Mouse (Mus musculus) forelimb bud, embryonic 11.5 days (tissue): Measurements from ENCODE around the gene Myo1e.
A peak's percentile ranks its signal among the peaks of the same experiment; 100 is the strongest.
"Not testable (repeated sequence)": the region's sequence is repeated elsewhere in the genome, so short reads cannot be mapped to it uniquely, and the experiment has no call there.

ENCODE experiments used
- DNase-seq: peaks from one replicate; pipeline ENCODE4 v3.0.0-alpha.2; 2012; ENCODE audit warnings: low read depth, low spot score

Myo1e gene

DNA sequence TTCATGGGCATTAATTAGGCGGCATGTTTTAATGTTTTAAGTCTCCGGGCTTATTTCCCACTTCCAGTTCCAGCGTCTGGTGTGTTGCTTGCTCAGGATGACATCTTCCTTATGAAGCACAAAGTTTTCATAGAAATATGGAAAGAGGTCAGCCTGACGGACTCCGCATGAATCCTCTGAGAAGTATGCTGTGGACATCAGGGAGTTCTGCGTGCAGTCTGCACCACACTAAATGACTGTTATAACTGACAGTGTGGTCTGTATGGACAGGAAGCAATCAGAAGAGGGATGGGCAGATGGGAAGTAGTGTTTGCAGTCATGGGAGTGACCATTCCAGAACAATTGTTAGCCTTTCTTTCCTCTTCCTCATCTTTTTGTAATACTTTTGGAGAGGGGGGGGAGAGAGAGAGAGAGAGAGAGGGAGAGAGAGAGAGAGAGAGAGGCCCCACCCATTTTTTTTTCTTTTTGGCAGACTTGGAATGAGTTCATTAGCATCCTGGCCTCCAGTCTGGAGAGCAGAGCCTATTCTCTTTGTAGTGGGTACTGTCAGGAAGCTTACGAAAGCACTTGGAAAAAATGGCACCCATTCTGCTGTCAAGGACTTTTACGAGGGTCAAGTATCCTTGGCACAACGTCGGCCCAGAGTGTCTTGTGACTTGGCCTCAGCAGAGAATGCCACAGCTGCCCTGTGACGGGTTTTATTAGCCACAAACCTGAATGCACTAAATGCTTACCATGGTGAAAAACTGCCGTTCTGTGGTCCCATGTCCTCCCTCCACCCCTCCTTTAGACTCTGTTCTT lies 42.9 kb downstream of the Myo1e start:
- DNase-seq, result no peak

DNA sequence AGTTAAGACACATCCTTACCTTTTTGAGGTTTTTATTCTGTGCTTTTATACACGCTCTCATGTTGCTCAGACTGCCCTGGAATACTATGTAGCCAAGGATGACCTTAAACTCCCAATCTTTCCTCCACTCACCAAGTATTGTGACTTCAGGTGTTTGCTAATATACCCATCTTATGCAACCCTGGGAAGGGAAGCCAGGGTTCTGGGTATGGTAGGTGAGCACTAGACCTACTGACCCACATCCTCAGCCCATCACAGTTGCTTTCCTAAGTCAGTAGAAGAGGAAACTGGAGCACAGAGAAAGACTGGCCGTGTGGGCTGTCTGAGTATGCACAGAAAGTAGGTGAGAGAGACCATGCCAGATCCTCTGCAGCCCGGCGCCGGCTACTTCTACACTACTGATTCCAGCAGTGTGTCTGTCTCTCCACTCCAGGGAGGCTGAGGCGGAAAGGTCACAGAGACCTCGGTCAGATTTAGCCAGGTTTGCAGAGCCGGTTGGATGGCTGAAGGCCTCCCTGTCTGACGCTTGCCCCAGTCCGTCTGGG lies 44.4 kb downstream of the Myo1e start:
- no peak for DNase-seq

DNA sequence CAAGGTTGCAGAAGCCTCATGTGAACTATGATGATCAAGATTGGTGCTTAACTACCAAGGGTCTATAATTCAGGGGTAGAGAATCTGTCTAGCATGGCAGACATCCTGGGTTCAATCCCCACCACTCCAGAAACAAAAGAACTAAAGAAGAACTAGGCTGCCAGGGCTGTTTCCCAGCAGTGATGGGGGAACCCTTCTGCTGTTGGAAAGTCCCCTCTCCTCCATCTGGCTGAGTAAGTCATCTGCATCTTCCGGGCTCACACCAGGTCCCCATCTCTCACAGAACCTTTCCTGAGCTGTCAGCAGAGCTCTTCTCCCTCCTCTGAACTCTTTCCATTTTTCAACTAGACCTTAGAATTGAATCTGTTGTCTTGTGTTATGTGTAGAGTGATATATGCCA lies 45.9 kb downstream of the Myo1e start:
- DNase-seq, result no peak

DNA sequence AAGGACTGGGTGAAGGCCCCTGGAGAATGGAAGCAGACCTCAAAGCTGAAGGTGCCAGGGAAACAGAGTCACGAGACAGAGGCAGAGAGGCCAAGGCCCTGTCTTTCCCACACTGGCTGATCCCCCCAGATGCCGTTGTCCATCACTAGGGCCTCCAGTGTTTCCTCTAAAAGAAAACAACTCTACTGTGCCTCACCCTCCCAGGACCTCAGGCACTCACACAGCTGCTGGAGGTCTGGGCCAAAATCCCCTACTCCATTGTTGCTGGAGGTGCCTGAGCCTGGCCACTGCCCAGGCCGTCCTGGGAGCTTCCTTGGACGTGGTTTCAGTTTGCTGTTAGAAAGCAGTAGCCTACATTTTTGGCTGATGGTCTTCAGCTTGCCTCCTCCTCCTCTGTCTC lies 47.9 kb downstream of the Myo1e start:
- no peak for DNase-seq

DNA sequence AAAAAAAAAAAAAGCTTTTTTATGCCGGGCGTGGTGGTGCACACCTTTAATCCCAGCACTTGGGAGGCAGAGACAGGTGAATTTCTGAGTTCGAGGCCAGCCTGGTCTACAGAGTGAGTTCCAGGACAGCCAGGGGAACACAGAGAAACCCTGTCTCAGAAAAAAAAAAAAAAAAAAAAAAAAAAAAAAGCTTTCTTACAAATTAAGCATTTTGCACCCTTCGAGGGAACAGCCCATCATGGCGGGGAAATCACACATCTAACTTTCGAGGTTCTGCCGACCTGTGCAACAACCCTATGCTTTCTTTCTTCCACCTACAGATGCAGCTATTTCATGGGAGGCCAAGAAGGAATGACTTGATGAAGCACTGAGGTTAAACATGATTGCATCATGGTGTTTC lies 48.9 kb downstream of the Myo1e start:
- DNase-seq, result not testable (repeated sequence)

DNA sequence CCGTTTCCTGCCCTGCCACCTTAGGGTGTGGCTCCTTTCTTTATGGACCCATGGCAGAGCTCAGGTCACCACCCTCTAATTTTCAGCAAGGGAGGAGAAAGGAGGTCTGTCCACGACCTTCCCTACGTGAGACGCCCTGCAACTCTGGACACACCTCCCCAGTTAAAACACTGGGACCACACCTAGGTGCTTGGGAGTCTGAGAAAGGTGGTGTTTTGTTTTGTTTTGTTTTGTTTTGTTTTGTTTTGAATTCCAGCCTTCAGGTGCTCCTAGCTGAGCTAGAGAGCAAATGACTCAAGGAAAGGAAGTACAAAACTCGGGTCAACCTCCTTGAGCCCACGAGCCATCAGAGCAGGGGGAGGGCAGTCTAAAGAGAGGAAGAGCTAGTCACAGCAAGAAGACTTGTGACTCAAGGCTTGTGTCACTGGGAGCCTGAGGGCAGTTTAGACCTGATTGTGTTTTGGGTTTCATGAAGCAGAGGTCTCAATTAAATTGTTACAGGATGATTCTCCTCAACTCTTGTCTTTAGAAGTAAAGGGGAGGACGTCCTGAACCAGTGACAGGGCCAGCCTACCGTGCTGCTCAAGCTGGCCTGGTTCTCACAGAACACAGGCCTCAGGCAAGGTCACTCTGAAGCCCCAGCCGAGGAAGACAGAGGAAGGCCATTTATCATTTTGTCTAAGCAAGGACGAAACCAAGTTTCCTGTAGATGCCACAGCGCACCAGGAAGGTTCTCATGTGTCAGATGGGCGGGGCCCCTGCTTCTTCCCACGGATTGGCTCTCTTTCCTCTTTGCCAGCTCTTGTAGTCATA lies 50.3 kb downstream of the Myo1e start:
- DNase-seq, result peak; percentile 68

DNA sequence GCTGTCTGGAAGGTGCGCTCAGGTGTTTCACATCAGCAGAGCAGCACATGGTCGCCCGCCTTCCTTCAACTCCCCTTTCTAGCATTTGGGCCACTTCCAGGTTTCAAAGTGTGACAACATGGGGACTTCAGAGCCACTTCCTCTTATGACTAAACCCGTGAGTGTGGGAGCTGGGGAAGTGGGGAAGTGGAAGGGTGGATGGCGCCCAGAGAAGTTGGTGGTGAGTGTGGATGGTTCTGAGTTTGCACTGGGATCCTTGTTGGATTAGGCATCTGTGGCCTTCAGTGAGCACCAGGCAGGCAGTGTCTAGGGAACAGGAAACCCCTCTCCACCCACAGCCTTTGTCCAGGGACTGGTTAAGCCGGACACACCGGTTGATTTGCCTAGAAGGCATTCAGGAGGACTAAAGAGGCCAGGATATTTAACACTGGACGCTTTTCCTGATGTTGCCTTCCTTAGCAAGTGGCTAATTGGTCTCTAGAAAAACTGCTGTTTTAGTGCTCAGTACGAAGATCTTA lies 53.2 kb downstream of the Myo1e start:
- peak; percentile 36 for DNase-seq

DNA sequence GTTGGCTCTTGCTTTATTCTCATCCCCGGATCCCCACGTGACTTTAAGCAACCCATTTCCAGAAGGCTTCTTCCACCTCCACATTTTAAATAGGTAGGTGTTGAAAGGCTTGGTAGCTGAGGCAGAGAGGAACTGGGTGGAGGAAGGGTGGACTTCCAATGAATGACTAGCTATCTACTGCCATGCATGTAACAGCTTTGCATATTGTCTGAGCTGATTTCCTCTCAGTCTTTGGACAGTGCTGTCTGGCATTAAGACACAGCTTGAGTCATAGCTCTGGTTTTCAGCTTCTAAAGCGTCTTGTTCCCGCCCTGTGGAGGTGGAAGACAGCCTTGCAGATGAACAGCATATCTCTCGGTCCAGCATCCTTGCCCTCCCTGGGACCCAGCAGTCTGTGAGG lies 54.5 kb downstream of the Myo1e start:
- no peak for DNase-seq

DNA sequence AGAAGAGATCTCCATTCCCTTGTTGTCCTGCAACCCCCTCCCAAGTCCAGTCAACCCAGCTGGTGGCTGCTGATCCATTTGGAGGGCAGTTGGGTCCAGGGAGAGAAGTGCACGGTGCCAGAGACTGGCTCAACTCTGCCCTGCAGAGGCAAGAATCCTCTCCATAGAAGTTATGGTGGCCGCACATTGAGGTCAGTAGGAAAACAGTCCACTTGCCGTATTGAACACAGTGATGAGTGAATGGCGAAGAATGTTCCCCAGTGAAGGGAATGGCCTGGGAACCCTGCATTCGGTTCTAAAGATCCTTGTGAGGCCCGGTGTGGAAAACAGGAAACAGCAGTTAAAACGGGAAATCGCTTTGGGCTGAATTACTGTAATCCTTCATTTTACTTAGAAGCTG lies 56.0 kb downstream of the Myo1e start:
- no peak for DNase-seq

DNA sequence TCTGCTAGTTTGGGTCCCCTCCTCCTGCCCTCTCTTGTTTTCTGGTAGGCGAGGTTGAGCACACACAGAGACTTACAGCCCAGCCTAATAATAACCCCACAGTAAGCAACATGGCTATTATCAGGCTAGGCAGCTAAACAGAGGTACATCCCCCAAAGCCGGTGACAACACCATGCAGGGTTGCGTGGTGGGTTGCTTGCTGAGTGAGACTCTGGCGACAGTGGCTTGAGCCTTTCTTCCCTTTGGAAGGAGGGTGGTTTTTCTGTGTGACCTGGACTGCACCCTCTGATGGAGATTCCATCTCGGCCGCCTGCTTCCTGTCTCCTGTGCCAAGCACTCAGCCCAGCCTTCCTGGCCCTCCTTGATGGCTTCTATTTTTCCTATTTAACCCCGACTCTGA lies 56.6 kb downstream of the Myo1e start:
- no peak for DNase-seq

DNA sequence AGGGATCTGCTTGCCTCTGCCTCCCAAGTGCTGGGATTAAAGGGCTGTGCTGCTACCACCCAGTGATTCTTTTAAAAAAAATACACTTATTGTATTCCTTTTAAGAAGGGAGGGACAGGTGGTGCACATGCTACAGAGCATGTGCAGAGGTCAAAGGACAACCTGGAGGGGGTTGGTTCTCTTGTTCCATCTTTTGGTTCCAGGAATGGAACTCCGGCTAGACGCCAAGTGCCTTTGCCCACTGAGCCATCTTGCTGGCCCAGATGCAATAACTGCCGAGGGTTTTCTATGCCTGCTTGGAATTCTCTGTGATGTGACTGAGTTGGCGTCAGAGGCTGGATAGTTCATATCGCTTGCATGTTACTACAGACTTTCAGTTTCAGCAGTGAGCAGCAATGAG lies 58.4 kb downstream of the Myo1e start:
- no peak for DNase-seq

DNA sequence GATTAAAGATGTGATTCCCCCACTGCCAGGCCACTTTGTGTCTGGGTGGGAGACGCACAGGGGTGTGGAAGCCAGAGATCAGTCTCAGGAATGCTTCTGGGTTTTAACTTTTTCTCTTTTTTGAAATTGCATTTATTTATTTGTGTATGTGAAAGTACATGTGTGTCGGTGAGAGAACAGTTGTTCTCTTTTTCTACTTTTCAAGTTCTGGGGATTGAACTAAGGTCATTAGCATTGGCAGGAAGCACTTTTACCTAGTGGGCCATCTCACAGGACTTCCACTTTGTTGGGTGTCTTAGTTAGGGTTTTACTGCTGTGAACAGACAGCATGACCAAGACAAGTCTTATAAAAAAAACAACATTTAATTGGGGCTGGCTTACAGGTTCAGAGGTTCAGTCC lies 59.0 kb downstream of the Myo1e start:
- DNase-seq, result no peak

DNA sequence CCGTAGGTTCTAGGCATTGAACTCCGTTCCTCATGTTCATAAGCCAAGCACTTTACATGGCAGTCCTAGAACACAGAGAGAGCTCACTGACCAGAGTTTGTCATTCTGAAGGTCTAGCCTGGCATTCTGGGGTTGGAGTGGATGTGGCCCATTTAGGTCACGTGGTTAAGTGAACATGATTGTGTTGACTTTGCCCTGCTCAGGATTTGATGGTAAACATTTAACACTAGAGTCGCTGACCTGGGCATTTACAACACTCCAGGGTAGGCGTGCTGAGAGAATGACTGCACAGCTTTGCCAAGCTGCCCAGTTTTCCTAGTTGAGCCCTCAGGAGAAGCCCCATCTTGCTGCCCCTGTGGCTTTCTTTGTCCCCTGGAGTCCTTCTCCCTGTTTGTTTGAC lies 60.0 kb downstream of the Myo1e start:
- no peak for DNase-seq

DNA sequence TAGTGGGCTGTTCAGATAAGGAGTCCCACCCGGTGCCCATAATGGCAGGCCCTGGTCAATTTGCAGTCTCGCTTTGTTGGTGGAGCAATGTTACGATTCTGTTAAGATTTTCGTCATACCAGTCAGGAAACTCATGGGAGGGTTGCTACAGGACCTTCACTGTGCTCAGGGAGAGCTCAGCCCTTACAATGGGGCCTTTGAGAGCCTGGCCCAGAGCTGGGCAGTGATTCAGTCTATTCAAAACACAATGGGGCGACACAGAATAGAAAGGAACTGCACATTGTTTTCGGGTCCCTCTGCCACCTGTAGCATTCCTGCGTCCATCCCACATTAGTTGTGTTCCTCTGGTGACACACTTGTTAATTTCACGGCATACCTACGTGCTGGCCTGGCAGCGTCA lies 62.2 kb downstream of the Myo1e start:
- DNase-seq, result no peak

DNA sequence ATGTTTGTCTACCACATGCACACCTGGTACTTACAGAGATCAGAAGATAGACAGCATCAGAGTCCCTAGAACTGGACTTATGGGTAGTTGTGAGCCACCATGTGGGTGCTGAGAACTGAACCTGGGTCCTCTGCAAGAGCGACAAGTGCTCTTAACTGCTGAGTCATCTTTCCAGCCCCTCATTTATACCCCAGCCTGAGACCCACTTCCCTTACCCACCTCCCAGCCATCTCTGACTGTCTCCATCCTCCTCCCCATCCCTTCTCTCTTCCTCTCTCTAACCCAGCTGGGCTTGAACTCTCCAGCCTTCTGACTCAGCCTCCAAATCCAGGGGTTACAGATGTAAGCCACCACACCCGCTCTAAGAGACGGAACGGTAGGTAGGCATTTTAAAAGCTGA lies 63.3 kb downstream of the Myo1e start:
- no peak for DNase-seq

DNA sequence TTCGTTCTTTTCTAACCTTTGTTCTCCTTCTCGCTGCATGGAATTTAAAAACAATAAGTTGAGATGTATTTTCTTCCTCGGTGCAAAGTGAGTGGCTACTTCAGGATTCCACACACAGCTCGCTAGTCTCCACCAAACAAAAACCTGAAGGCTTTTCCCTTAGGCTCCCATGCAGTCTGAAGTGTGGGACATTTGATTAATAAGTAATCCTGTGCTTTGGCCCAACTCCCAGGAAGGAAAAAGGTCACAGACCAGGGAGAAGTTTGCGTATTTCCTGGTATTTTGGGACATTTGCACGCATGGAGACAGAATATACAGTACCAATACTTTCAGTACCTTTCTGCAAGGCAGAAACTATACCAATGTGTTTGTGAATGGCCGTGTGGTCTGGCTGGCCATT lies 64.0 kb downstream of the Myo1e start:
- no peak for DNase-seq

DNA sequence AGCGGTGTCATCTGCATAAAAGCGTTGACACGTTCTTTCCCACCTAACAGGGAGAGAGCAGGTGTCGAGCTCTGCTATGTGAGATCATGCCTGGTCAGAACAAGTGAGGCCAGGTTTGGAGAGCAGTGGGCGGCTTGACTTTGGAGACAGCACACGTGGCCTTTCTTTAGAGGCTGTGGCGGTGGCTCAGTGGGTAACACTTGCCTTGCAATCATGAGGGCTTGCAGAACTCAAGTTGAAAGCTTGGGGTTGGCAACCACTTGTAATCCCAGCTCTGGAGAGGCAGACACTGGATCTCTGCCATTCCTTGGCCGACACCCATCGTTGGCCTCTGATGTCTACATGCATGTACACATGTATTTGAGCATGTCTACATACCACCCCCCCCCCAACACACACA lies 64.5 kb downstream of the Myo1e start:
- no peak for DNase-seq

DNA sequence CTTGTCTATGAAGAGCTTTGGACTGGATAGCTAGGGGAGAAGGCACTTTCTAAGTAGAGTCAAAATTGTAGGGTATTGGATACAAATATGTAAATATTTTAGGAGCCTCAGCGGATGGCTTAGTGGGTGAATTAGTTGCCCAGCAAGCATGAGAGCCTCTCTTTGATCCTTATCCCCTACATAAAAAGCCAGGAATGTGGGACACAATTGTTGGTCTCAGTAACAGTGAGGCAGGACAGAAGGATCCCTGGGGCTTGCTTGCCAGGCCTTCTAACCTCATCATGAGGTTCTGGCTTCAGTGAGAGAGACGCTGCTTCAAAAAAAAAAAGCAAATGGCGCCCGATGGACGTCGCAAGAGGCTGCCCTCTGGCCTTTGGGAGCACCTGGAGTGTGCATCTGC lies 66.9 kb downstream of the Myo1e start:
- no peak for DNase-seq

DNA sequence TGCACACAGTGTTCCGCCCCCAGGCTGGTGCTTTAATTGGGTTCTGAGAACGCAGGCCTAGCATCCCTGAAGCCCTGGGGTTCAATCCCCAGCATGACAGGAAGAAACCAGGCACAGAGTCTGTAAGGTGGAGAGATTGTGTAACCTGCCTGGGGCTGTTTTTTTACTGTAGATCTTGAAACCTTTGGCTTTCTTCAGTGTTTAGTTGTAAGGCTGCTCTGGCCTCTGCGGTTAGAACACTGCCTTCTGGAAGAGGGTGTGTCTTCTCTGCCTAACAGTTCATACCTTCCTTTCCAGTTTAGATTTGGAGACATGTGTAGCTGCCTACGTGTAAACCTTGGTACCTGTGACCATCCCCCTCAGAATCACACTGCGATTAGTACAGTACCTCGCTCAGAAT lies 67.3 kb downstream of the Myo1e start:
- no peak for DNase-seq

DNA sequence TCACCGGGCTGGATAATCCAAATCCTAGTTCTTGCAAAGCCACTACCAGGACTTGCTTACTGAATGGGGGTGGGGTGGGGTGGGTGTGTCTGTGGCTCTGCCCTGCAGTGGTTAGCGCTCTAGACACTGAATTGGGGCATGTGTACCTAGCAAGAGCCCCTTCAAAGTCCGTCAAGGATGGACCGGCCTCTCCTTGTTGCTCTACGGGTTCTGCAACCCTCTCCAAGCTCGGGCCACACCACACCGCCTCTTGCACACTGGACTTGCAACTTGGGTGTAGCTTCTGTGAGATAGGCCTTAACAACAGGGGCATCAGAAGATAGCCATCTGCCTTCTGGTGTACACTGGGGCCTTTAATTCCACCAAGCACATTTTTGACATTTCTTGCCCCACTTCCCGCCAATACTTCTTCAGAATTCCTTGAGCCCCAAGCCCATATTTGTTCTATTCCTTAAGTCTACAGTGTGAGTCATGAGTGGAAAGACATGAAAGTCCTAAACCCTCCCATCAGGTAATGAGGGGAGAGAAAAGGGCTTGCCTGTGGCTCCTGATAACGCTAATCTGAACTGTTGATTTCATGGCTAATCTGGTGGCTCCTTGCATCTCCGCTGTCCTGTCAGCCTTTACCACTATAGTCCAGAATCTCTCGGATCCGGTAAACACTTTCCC lies 67.9 kb downstream of the Myo1e start:
- DNase-seq, result no peak

DNA sequence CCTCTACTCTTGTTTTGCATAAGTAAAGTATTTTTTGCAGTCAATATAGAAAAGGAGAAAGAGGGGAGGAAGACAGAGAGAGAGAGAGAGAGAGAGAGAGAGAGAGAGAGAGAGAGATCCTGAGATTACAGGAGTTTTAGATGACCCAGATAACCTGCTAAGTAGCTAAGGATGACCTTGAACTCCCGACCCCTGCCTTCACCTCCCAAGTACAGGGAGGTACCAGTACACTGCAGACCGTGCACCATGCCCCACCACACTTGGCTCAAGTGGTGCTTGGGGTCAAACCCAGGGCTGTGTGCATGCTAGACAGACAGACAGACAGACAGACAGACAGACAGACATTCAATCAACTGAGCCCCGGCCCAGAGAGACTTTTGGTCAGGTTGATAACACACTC lies 69.9 kb downstream of the Myo1e start:
- DNase-seq, result no peak

DNA sequence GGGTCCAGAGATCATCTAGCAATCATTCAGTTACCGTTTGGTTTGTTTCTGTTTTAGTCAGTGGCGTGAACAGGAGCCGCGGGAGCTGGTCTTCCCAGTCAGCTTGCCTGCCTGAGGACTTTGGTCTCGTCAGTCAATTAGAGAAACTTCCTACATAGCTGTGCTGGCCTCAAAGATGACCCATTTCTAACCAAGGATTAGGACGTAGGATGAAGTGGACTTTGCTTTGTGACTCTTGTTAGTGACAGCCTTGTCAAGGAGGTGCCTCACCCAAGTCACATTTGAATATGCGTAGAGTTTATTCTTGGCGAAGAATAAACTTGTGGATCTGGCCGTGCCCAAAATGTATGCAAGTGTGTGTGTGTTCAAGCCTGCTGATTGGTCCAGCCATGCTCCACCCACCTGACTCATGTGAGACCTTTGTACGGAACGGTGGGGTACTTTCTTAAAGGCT lies 70.4 kb downstream of the Myo1e start:
- no peak for DNase-seq
